Mouse (Mus musculus) naive thymus-derived CD4-positive, alpha-beta T cell, adult 2 months (primary cell): ENCODE results near the gene Timm17b.

Source experiments
- DNase-seq: peaks from one replicate; pipeline ENCODE4 v3.0.0-alpha.2; 2011; ENCODE audit warnings: low read depth

Timm17b gene

DNA sequence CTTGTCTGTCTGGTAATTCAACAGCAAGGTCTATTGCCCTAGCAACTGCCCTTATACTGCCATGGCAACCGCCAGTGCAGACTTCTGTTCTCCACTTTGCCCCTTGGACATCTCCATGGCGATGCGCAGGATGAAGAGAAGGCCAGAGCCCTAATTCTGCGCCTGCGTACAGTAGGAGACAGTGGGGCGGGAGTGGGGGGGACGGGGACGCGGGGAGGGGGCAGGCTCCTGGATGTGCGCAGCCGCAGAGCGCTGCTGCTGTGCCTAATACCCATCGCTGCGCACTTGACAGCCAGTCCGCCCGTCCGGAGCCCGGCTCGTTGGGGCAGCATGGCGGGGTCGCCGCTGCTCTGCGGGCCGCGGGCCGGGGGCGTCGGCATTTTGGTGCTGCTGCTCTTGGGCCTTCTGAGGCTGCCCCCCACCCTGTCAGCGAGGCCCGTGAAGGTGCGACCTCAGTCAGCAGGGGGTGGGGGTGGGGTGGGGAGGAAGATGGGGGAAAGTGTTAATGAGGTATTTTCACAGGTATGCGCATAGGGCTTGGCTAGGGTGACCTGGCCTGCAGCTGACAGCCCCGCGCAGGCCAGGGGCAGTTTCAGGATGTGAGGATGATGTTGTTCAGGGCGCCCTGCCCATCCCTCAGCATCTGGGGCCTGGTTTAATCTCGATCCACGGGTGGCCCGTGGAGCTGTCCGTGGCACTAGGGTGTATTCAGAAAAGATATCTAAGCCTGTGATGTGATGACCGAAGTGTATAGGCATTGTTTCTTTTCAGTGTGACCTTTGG lies 20.6 kb downstream of the Timm17b start, which contains the start of gene Pcsk1n:
TSS of gene Pcsk1n (plus strand) at position 222 of the 783 bp plus-strand sequence.
- DNase-seq, result no peak

DNA sequence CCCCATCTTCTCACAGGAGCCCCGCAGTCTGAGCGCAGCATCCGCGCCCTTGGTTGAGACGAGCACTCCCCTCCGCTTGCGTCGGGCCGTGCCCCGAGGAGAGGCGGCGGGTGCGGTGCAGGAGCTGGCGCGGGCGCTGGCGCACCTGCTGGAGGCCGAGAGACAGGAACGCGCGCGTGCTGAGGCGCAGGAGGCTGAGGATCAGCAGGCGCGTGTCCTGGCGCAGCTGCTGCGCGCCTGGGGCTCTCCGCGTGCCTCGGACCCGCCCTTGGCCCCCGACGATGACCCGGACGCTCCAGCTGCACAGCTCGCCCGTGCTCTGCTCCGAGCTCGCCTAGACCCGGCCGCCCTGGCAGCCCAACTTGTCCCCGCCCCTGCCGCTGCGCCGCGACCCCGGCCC lies 22.9 kb downstream of the Timm17b start:
- DNase-seq, result no peak

DNA sequence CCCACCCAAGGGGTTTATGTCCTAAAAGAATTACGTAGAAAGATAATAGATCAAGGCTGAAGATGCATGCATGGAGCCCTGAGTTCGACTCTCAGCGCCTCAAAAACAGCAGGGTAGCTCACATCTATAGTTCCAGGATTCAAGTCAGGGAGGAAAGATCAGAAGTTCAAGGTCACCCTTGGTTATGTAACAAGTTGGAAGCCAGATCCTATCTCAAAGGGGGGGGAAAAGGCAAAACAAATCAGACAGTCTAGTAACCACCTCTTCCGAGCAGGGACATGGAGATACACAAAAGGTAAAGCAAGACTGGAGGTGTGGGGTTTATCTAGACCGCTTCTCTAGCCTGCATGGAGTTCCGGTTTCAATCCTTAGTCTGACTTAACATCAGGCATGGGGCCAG lies 27.1 kb downstream of the Timm17b start:
- DNase-seq, result no peak

DNA sequence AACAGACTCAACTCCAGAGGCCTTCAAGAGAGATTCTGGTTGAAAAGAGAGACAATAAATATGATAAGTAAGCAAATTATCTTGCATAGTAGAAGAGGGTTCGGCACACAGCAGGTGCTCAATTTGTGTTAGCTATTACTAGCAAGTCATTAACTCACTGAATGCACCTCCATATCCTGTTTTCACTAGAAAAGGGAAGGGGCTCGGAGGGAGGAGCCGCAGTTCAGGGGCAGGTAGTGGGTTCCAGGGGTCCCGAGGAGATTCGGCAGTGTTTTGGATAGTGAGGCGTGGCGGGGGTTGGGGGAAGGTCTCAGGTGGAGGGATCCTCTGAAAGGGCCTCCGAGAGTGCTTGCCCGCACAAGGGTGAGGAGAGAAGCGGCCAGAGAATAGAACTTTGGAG lies 28.0 kb downstream of the Timm17b start:
- no peak for DNase-seq

DNA sequence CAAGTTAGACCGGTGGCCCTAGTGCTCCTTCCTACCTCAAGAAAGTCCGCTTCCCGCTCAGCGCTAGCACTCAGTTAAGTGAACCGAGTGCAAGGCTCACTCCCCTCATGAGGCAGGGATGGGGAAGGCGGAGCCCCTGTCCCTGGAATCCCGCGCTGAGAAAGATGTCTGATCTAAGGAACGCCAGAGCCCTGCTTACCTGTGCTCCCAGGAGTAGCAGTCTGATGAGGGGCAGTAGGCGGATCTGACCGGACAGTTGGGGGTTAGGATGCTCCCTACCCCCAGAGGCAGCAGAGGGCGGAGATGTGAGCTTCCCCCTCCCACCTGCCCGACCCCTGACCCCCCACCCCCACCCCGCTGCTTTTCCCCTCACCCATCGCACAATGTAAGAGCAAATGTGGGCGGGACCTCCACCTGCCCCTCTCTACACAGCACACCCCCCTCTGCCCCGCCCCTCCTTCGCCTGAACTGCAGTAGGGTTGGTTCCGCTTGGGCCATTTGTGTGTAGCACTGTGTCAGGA lies 29.2 kb downstream of the Timm17b start, which contains the start of gene Eras:
TSS of gene Eras (minus strand) at position 338 of the 521 bp plus-strand sequence.
- no peak for DNase-seq

DNA sequence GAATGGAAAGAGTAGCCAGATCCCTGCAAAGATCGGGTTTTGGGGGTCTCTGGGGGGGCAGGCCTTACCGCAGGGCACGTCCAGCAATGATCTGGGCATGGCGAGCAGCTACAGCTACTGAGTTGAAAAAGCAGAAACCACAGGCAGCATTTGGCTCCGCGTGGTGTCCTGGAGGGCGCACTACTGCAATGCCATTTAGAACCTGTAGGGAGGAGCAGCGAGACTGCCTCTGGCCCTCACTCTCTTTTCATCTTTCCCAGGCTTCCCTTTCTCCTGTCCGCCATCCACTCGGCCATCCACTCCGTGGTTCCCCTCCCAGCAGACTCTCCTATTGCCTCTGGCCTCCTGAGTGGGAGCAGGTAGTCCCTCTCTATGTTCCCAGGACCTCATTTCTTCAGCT lies 37.7 kb downstream of the Timm17b start:
- no peak for DNase-seq

DNA sequence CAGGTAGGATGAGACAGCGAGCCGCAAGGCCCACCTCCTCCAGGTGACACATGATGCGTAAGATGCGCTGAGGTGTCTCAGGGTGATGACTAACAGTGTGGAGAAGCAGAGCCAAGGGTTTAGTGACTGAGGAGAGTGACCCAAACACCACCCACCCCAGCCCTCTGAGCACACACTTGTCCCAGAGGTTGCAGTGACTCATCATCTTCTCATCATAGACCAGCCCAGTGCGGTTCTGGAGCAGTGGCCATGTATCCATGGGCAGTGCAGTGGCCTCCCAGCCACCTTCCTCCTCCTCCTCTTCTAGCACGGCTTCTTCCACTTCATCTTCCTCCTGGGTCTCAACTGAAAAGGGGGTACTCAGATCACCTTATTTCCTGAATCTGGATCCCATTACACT lies 38.5 kb downstream of the Timm17b start:
- DNase-seq, result no peak

DNA sequence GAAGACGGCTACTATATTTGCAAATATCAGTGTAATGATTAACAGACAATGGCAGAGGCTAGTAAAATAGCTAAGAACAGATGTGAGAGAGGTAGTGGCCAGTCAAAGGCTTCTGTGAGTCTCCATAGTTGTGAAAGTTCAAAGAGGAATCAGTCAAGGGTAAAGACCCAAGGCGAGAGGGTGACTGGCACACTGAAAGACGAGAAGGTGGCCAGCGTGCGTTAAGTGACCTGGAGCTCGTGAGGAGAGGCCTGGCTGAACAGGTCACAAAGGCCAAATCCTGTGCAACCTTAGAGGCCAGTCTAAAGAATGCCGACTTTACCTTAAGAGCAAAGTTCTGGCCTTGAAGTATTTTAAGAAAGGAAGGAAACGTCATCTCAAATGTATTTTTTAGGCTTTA lies 46.5 kb downstream of the Timm17b start:
- DNase-seq, result no peak

DNA sequence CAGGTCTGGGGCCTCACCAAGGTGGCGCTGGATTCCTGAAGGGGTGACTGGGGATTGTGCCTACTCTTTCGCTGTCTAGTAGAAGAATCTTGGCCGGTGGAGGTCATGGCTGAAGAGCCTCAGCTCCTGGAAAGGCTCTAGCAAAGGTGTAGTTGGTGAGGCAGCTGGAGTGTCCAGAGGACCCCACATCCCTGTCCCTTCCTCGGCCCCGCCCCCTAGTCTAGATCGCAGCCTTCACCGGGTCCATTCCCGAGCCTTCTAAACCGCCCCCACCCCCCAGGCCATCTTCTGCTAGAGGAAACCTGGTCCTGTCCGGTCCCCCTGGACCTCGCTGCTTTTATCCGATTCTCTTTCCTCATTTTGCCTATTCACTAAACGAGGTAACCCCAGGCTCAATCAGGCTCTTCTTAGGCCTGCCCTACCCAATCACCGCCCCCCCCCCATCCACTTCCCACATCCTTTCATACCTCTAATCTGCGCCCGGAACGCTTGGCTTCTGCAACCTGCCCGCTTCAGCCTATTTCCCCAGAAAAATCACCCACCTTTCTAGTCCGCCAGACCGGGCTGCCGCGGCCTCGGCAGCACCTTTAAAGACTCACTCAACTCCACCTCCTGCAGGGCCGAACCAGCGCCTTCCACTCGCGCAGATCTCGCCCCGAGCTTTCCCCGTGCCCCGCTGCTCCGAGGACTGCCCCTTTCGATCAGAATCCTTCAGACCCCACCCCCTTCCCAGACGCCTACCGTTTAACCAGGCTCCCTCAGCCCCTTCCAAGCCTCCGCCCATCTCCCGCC lies 48.1 kb downstream of the Timm17b start, which contains the start of gene Hdac6:
TSS of gene Hdac6 (minus strand) at position 782 of the 792 bp plus-strand sequence.
- DNase-seq, result no peak

DNA sequence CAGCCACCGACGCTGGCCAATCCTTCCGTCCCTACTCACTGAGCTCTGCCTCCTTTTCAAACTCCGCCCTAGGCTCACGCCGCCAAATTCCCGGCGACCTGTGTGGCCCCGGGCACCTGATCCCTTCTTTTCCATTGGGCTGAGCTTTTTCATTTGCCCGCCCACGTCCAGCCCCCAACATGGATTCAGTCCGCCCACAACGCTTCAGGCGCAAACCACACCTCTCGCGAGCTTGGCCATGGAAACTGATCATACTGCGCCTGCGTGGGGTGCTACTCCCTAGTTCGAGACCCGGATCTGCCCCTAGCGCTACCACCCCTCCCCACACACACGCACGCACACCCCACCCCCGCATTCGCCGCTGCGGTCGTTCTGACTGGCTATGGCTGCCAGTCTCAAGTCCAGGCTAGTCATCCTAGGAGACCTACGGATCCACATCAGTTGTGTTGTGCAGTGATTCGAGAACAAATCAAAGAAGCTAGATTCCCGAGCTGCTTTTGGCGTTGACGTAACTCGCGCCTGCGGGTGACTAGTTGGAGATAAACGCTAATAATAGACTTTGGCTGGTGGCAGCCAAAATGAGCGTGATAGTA lies 48.8 kb downstream of the Timm17b start:
- DNase-seq, result peak; percentile 91

DNA sequence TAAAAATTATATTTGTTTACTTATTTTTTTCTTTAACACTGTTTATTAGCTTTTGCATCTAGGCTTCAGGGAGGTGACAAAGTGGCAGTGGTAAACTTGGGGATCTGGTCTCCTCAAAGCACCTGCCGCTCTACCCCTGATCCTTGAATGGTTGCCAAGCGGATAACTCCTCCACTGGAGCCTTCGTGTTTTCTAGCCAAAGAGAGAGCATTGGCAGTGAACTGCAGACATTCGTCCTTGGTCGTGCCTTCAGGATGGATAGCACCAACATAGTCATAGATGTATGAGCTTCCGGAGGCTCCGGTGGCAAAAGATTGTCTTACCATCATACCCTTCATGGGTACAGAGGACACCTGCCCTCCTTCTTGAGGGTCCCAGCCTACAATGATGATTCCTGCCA lies 50.9 kb downstream of the Timm17b start:
- DNase-seq, result no peak
